Mouse (Mus musculus): ENCODE results near the gene Otx1. TPM values are rescaled to one million over a fixed set of nuclear protein-coding genes. Genes with fewer than 3 reads are reported as not detected.

The Otx1 gene
- total RNA-seq, 2 experiments from 2014 or later, result not detected

DNA sequence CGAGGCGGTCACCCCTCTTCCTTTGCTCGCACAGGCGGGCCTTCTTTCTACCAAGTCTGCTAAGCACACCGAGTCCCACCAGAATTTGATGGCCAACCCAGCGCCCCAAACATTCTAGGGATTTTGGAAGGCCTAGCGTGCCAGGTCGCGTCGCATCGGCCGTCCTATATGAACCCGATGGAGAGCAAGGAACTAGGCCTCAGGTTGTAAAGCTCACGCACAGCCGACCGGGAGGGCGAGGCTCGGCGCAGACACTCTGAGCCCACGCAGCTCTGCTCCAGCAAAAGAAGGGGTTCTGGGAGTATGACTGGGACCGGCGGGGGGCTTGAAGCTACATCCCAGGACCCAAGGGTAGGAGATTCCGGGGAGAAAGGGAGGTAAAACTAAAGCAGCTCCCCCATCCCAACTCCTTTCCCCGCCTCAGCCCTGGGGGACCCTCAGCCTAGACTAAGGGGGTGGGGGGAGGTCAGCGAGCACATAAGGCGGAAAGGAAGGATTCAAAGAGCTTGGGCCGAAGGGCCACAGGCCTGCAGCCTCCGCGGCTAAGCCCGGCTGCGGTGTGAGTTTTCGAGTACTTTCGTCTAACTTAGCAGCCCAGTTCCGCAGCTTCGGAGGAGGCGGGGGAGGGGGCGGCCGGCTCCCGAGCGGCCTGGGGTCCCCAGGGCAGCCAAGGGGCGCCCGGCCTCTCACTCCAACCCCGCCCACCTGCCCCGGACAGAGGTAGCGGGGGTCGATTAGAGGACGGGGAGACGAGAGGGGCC lies 2.2 kb downstream of the Otx1 start:
- intact Hi-C loops (cut with DNase I), result no loop called here
- peak in 1 of 2 experiments; percentile 20 for DNase-seq

GRCm38 (mm10) chr11:21999396-22000315 lies 3.0 kb downstream of the Otx1 start:
- peak; percentile 9 to 14 for DNase-seq
- intact Hi-C loops (cut with DNase I), result loop anchor here (10.0 kb wide), 1 partner anchor 205 kb away; no protein-coding TSS in a partner anchor

- peak in 1 of 2 experiments; percentile 25 for DNase-seq
- intact Hi-C loops (cut with DNase I), result loop anchor here (10.0 kb wide), 1 partner anchor 206 kb away; no protein-coding TSS in a partner anchor
These were observed 4.3 kb downstream of the Otx1 start for GRCm38 (mm10) chr11:21998141-21999047.

DNA sequence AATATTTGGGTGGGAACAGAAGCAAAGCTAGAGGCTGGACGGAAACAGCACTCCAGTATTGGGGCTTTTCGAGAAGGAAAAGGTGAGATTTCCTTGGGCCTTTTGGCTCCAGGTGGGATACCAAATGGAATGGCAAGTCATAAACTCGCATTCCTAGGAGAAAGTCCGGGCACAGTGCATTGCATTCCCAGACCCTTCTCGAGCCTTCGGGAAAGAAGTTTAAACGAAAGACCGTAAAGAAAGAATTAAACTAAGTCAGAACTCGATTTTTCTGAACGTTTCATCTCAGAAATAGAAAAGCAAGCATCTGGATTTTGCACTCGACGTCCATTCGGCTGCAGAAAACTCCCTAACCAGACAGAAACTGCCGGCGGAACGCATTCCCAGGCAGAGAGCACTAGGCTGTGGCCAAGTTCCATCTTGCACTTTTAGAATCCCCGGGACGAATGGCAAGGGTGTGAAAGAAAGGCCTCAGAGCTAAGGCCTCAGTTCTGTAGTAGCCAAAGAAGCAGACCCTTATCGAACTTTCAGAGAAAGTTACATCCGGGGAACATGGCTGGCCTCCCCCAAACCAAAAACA lies 5.0 kb downstream of the Otx1 start:
- peak; percentile 36 to 47 for DNase-seq
- intact Hi-C loops (cut with DNase I), result loop anchor here (10.0 kb wide), 1 partner anchor 207 kb away; no protein-coding TSS in a partner anchor

- DNase-seq, result peak; percentile 33 to 54
- intact Hi-C loops (cut with DNase I), result loop anchor here (10.0 kb wide), 1 partner anchor 208 kb away; no protein-coding TSS in a partner anchor
These were observed 5.8 kb downstream of the Otx1 start for GRCm38 (mm10) chr11:21996661-21997560.

DNA sequence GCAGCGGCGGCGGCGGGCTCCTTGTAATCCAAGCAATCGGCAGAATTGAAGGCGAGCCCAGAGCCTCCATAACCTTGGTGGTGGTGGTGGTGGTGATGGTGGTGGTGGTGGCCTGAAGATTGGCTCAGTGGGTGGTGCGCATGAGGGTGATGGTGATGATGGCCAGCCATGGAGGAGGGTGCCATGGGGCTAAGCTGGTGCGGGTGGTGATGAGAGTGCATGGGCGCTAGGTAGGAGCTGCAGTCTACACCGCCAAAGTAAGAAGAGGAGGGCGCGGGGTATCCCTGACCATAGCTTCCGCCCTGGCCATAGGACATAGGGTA lies 6.4 kb downstream of the Otx1 start:
- intact Hi-C loops (cut with DNase I), result loop anchor here (10.0 kb wide), 1 partner anchor 209 kb away; no protein-coding TSS in a partner anchor
- DNase-seq, result no peak

GRCm38 (mm10) chr11:21995534-21996324 lies 7.0 kb downstream of the Otx1 start:
- peak; percentile 10 to 27 for DNase-seq
- intact Hi-C loops (cut with DNase I), result loop anchor here (10.0 kb wide), 1 partner anchor 209 kb away; no protein-coding TSS in a partner anchor

GRCm38 (mm10) chr11:21994377-21995370 lies 8.0 kb downstream of the Otx1 start:
- peak; percentile 26 to 35 for DNase-seq
- intact Hi-C loops (cut with DNase I), result loop anchor here (10.0 kb wide), 1 partner anchor 210 kb away; no protein-coding TSS in a partner anchor

- DNase-seq, result peak; percentile 72 to 73
- intact Hi-C loops (cut with DNase I), result loop anchor here (10.0 kb wide), 1 partner anchor 211 kb away; no protein-coding TSS in a partner anchor
These were observed 8.9 kb downstream of the Otx1 start for GRCm38 (mm10) chr11:21993597-21994376.

DNA sequence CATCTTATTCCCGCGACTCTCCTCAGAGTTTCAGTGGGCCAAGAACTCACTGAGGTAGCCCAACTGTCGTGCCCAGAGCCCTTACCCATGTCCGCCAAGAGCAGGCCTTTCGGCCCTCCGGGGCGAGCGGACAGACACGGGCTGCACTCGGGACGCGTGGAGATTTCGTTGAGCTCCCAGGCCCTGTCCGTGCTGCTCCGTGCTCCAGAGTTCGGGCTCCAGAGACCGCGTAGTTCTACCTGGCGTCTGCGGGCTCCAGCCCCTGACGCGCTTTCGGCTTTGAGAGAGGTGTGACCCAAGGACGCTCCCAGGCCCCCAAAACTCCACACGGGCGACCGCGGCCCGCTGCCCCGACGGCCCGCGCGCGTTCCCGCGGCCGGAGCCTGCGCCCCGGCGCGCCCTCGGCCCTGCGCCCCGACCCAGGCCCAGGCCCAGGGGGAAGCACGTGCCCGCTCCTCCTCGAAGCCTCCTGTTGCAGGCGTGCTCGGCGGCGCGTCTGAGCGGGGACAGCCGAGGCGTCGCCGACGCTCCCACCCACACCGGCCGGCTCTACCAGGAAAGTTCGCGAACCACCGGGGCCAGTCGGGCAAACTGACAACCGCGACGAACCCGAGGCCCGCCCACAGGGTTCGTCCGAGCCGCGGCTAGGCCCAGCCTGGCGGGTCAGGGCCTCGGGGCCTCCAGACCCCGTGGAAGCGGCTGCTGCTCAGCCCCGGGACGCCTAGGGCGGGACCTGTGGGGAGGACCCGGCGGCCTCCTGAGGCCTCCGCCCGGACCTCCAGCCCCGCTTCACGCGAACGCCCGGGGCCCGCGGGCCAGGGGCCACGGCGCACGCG lies 9.7 kb downstream of the Otx1 start:
- intact Hi-C loops (cut with DNase I), result loop anchor here (10.0 kb wide), 1 partner anchor 212 kb away; no protein-coding TSS in a partner anchor
- peak; percentile 22 to 27 for DNase-seq

- intact Hi-C loops (cut with DNase I), result no loop called here
- DNase-seq, result no peak
These were observed 14.2 kb downstream of the Otx1 start for GRCm38 (mm10) chr11:21988398-21988946.

- no peak for DNase-seq
- intact Hi-C loops (cut with DNase I), result no loop called here
These were observed 17.6 kb downstream of the Otx1 start for GRCm38 (mm10) chr11:21985118-21985517.

DNA sequence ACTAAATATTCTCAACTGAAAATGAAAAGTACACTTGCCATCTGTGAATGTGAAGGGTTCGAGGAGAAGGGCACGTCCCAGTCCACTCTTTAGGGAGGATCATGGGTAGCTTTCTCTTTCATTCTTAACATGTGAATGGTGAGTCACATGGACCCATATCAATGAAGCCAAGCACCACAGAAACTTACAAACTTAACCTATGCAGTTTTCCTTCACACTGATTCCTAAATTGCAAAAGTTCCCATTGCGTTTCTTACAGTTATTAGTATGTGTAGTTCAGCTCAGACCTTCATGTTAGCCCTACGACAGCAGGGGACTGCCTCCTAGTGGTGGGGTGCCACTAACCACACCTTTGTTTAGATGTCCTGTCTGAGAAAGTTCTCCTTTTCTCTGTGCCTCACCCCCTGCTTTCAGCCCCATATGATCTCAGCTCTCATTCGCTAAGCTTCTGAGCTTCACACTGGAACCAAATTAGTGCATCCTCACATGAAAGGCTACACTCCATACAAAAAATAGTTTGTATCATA lies 28.6 kb downstream of the Otx1 start:
- intact Hi-C loops (cut with DNase I), result loop anchor here (5.0 to 10.0 kb wide), 2 partner anchors 309 to 357 kb away; no protein-coding TSS in a partner anchor
- peak in 1 of 2 experiments; percentile 6 for DNase-seq

GRCm38 (mm10) chr11:21973597-21973996 lies 29.1 kb downstream of the Otx1 start:
- intact Hi-C loops (cut with DNase I), result loop anchor here (5.0 to 10.0 kb wide), 2 partner anchors 309 to 356 kb away; no protein-coding TSS in a partner anchor
- DNase-seq, result no peak

Measured in heart, postnatal 10 days (tissue).